Mouse (Mus musculus): ENCODE measurements around the gene Kyat3. TPM values are rescaled to one million over a fixed set of nuclear protein-coding genes. Genes with fewer than 3 reads are reported as not detected.

The Kyat3 gene
- total and polyA plus RNA-seq, 3 experiments: 11.7 to 25.6 TPM; not detected in 1

GRCm38 (mm10) chr3:142755132-142755867 lies 54.4 kb downstream of the Kyat3 start:
- Histone ChIP-seq H3K79me2 (ENCODE audit: control insufficient read depth, insufficient read depth, low read length, poor library complexity) (no peaks in the 10 kb centered on the region), H3K9ac (ENCODE audit: control insufficient read depth, low read depth, low read length, poor library complexity, severe bottlenecking) (no peak overlapping the region), H3K36me3 (ENCODE audit: control insufficient read depth in 1 of 2, insufficient read depth in 2 of 2, low read length in 2 of 2) (peaks cover 0 to 13% of the 10 kb centered on the region in 2 experiments; a peak in 2 of 4 replicates), H3K9me3 (replicated peaks; ENCODE audit: insufficient read depth, low read length) (no peaks in the 10 kb centered on the region), H3K27ac (ENCODE audit: control insufficient read depth, low read depth, low read length) (no peak overlapping the region), H3K4me3 (ENCODE audit: control insufficient read depth in 1 of 2, insufficient read depth in 1 of 2, low read depth in 2 of 2, low read length in 2 of 2) (no peak overlapping the region), H3K27me3 (ENCODE audit: control insufficient read depth in 1 of 2, insufficient read depth in 2 of 2, low read length in 2 of 2) (no peaks in the 10 kb centered on the region), H3K4me1 (ENCODE audit: control insufficient read depth in 1 of 2, insufficient read depth in 2 of 2, low read length in 2 of 2) (peaks cover 3 to 16% of the 10 kb centered on the region in 2 experiments)
- no peak for DNase-seq (ENCODE audit: low read depth, low spot score)
- TF ChIP-seq GATA1 (IDR thresholded peaks at IDR 0.05; ENCODE audit: low read depth, low read length) (no peak), CHD1 (IDR thresholded peaks at IDR 0.05; ENCODE audit: low read depth, low read length) (no peak), MEF2A (IDR thresholded peaks at IDR 0.05; ENCODE audit: extremely low read depth, insufficient replicate concordance, low read depth, low read length, poor library complexity, severe bottlenecking) (no peak), CTCF (IDR thresholded peaks at IDR 0.05 in 2 of 3, conservative IDR thresholded peaks at IDR 0.05 in 1 of 3; ENCODE audit: control insufficient read depth in 1 of 3, insufficient read depth in 1 of 3, low read depth in 2 of 3, low read length in 3 of 3, poor library complexity in 1 of 3, severe bottlenecking in 1 of 3) (no peak), POLR2AphosphoS2 (IDR thresholded peaks at IDR 0.05; ENCODE audit: low read length) (no peak), MAX (IDR thresholded peaks at IDR 0.05; ENCODE audit: low read length) (no peak), MYB (IDR thresholded peaks at IDR 0.05; ENCODE audit: low read depth, low read length) (no peak), ZKSCAN1 (IDR thresholded peaks at IDR 0.05; ENCODE audit: low read depth, low read length) (no peak), ELF1 (IDR thresholded peaks at IDR 0.05; ENCODE audit: low read depth, low read length) (no peak), ZMIZ1 (IDR thresholded peaks at IDR 0.05; ENCODE audit: low read depth, low read length) (no peak), JUND (IDR thresholded peaks at IDR 0.05; ENCODE audit: low read depth, low read length) (no peak), RCOR1 (IDR thresholded peaks at IDR 0.05; ENCODE audit: low read depth, low read length) (no peak), MYC (IDR thresholded peaks at IDR 0.05; ENCODE audit: low read depth, low read length) (no peak), MXI1 (IDR thresholded peaks at IDR 0.05; ENCODE audit: low read depth, low read length) (no peak), E2F4 (IDR thresholded peaks at IDR 0.05; ENCODE audit: borderline replicate concordance, low read depth, low read length) (no peak), KAT2A (conservative IDR thresholded peaks at IDR 0.05; ENCODE audit: low read depth, low read length) (no peak), TBP (IDR thresholded peaks at IDR 0.05; ENCODE audit: low read depth, low read length) (no peak), USF1 (IDR thresholded peaks at IDR 0.05; ENCODE audit: low read depth, low read length) (no peak), MAFK (IDR thresholded peaks at IDR 0.05; ENCODE audit: borderline replicate concordance, low read depth, low read length) (no peak), SMC3 (IDR thresholded peaks at IDR 0.05; ENCODE audit: low read depth, low read length) (no peak)

- Histone ChIP-seq H3K4me3 (ENCODE audit: control insufficient read depth in 1 of 2, insufficient read depth in 1 of 2, low read depth in 2 of 2, low read length in 2 of 2) (peak overlapping the region; percentile 6 to 25; a peak in 2 of 4 replicates), H3K27ac (ENCODE audit: control insufficient read depth, low read depth, low read length) (no peak overlapping the region), H3K9ac (ENCODE audit: control insufficient read depth, low read depth, low read length, poor library complexity, severe bottlenecking) (no peak overlapping the region), H3K27me3 (ENCODE audit: control insufficient read depth in 1 of 2, insufficient read depth in 2 of 2, low read length in 2 of 2) (no peaks in the 10 kb centered on the region), H3K9me3 (replicated peaks; ENCODE audit: insufficient read depth, low read length) (no peaks in the 10 kb centered on the region), H3K36me3 (ENCODE audit: control insufficient read depth in 1 of 2, insufficient read depth in 2 of 2, low read length in 2 of 2) (peaks cover 0 to 13% of the 10 kb centered on the region in 2 experiments; a peak in 2 of 4 replicates), H3K4me1 (ENCODE audit: control insufficient read depth in 1 of 2, insufficient read depth in 2 of 2, low read length in 2 of 2) (peaks cover 3 to 16% of the 10 kb centered on the region in 2 experiments), H3K79me2 (ENCODE audit: control insufficient read depth, insufficient read depth, low read length, poor library complexity) (no peaks in the 10 kb centered on the region)
- peak; percentile 67 for DNase-seq (ENCODE audit: low read depth, low spot score)
- TF ChIP-seq MEF2A (IDR thresholded peaks at IDR 0.05; ENCODE audit: extremely low read depth, insufficient replicate concordance, low read depth, low read length, poor library complexity, severe bottlenecking) (no peak), RCOR1 (IDR thresholded peaks at IDR 0.05; ENCODE audit: low read depth, low read length) (peak; percentile 83), USF2 (IDR thresholded peaks at IDR 0.05; ENCODE audit: borderline replicate concordance in 1 of 2, insufficient read depth in 1 of 2, low read depth in 1 of 2, low read length in 2 of 2) (no peak), MYB (IDR thresholded peaks at IDR 0.05; ENCODE audit: low read depth, low read length) (0 out of 2 replicates have a peak, but pooled peaks have one; percentile 35), MYC (IDR thresholded peaks at IDR 0.05; ENCODE audit: low read depth, low read length) (peak; percentile 71; the same call in 1 of the 2 replicates), TCF12 (IDR thresholded peaks at IDR 0.05; ENCODE audit: low read depth, low read length) (peak; percentile 84), MAFK (IDR thresholded peaks at IDR 0.05; ENCODE audit: borderline replicate concordance, low read depth, low read length) (peak; percentile 65; the same call in 1 of the 2 replicates), EP300 (IDR thresholded peaks at IDR 0.05; ENCODE audit: low read depth in 1 of 2, low read length in 2 of 2) (peak; percentile 79 to 82), ETS1 (IDR thresholded peaks at IDR 0.05; ENCODE audit: low read depth, low read length) (peak; percentile 81), BHLHE40 (IDR thresholded peaks at IDR 0.05; ENCODE audit: borderline replicate concordance, low read depth, low read length) (peak; percentile 90), UBTF (IDR thresholded peaks at IDR 0.05; ENCODE audit: borderline replicate concordance, insufficient read depth, low read depth, low read length) (no peak), HCFC1 (IDR thresholded peaks at IDR 0.05; ENCODE audit: low read depth, low read length) (no peak), TAL1 (IDR thresholded peaks at IDR 0.05; ENCODE audit: low read length) (peak; percentile 17; the same call in 1 of the 2 replicates), GATA1 (IDR thresholded peaks at IDR 0.05; ENCODE audit: low read depth, low read length) (peak; percentile 93), MXI1 (IDR thresholded peaks at IDR 0.05; ENCODE audit: low read depth, low read length) (peak; percentile 63)
Measured at GRCm38 (mm10) chr3:142757841-142758240, 57.0 kb downstream of the Kyat3 start.

All from MEL (cell line).